Mouse (Mus musculus) liver, embryonic 14.5 days (tissue): ENCODE results near the gene Bicral. TPM values are rescaled to one million over a fixed set of nuclear protein-coding genes. Genes with fewer than 3 reads are reported as not detected.
"Not testable (repeated sequence)": the region's sequence is repeated elsewhere in the genome, so short reads cannot be mapped to it uniquely, and the experiment has no call there.

ENCODE experiments used
- ATAC-seq: fragments of 200-750 bp; cut with Nextera tagmentation; 2 replicates; pipeline ENCODE4 v1.8.0; 2017; ENCODE audit warnings: moderate number of reproducible peaks, mild to moderate bottlenecking, moderate library complexity; ENCODE audit not compliant: insufficient read depth
- DNase-seq, 3 experiments: peaks; one replicate each; pipeline ENCODE4 v3.0.0-alpha.2; 2012 to 2013; ENCODE audit warnings: low read depth in 3 of 3, low spot score in 3 of 3
- H3K27ac ChIP-seq: fragments of 300-500 bp; sonication (generic); 2 replicates; pipeline ENCODE4 v1.5.1; 2014; ENCODE audit warnings: moderate library complexity, mild to moderate bottlenecking, control low read depth, inconsistent platforms
- H3K27me3 ChIP-seq: fragments of 300-500 bp; sonication (generic); 2 replicates; pipeline ENCODE4 v1.6.1; 2014; ENCODE audit warnings: mild to moderate bottlenecking, low read length, moderate library complexity; ENCODE audit not compliant: control insufficient read depth, insufficient read depth
- H3K36me3 ChIP-seq: fragments of 300-500 bp; sonication (generic); replicated peaks from 2 replicates; pipeline ENCODE4 v1.6.1; 2014; ENCODE audit warnings: low read depth; ENCODE audit not compliant: control insufficient read depth, insufficient read depth
- H3K4me1 ChIP-seq, 2 experiments: fragments of 200-500 bp in 1 of 2; fragments of 300-500 bp in 1 of 2; sonication (generic) in 1 of 2; replicated peaks; 2 replicates each; pipeline ENCODE4 v1.6.1; 2012 to 2014; ENCODE audit warnings: antibody characterized with exemption in 1 of 2, inconsistent platforms in 1 of 2, low read length in 1 of 2; ENCODE audit not compliant: control insufficient read depth in 2 of 2, insufficient read depth in 2 of 2
- H3K4me2 ChIP-seq: fragments of 300-500 bp; sonication (generic); 2 replicates; pipeline ENCODE4 v1.6.1; 2014; ENCODE audit warnings: low read depth, mild to moderate bottlenecking, control low read depth, moderate library complexity
- H3K4me3 ChIP-seq, 2 experiments: fragments of 200-500 bp in 1 of 2; fragments of 300-500 bp in 1 of 2; sonication (generic) in 1 of 2; 2 replicates each; pipeline ENCODE4 v1.5.1; 2012 to 2014; ENCODE audit warnings: low read depth in 2 of 2, low read length in 2 of 2, mild to moderate bottlenecking in 2 of 2, control low read depth in 1 of 2, inconsistent platforms in 1 of 2, moderate library complexity in 1 of 2; ENCODE audit not compliant: insufficient read depth in 1 of 2
- H3K9ac ChIP-seq: fragments of 300-500 bp; sonication (generic); replicated peaks from 2 replicates; pipeline ENCODE4 v1.6.1; 2014; ENCODE audit warnings: mild to moderate bottlenecking, control low read depth, moderate library complexity
- H3K9me3 ChIP-seq: fragments of 300-500 bp; sonication (generic); 2 replicates; pipeline ENCODE4 v1.6.1; 2016; ENCODE audit warnings: low read length, mixed read lengths; ENCODE audit not compliant: control insufficient read depth
- CTCF ChIP-seq: IDR thresholded peaks from 2 replicates; pipeline ENCODE4 v1.5.1; 2016; ENCODE audit warnings: antibody characterized with exemption, low read depth, control low read depth
- EP300 ChIP-seq: IDR thresholded peaks from 2 replicates; pipeline ENCODE4 v1.6.1; 2016; ENCODE audit warnings: antibody characterized with exemption, low read depth
- WGBS: fragments of 180-500 bp; shearing (Covaris S2); extraction: QIAGEN DNeasy Blood & Tissue Kit; methylation state at CpG from one replicate; pipeline ENCODE4 v1.1.7; 2014; ENCODE audit not compliant: insufficient replicate concordance; 5-methylcytosine and 5-hydroxymethylcytosine counted together
- polyA plus RNA-seq, 2 experiments: library from polyadenylated mRNA; depleted of rRNA in 1 of 2; stranded (reverse) in 1 of 2; unstranded in 1 of 2; fragments of >200 nt; fragmentation: Nextera tagmentation in 1 of 2; extraction: Ambion mirVana in 1 of 2; gene quantifications; 2 replicates each; pipeline versions ENCODE4 v1.2.1 to v1.2.3; 2012 to 2014

The Bicral gene
- polyA plus RNA-seq, 2 experiments, result 3.0 to 3.4 TPM

GRCm38 (mm10) chr17:46772038-46772403 is 86.3 kb downstream of the Bicral start:
- H3K9ac ChIP-seq, result peak overlapping the region; percentile 85
- no peak for TF ChIP-seq EP300
- no peak for TF ChIP-seq CTCF
- H3K4me3 ChIP-seq, result peak overlapping the region; percentile 86 to 89
- ATAC-seq (no peak), DNase-seq (no peak)
- WGBS, result 6% methylated on average over 5 of the region's 5 CpGs
- peaks cover 24% of the 10 kb centered on the region for H3K36me3 ChIP-seq
- H3K27me3 ChIP-seq, result no peaks in the 10 kb centered on the region
- H3K4me2 ChIP-seq, result peak overlapping the region; percentile 82
- H3K27ac ChIP-seq, result 0 out of 2 replicates have a peak overlapping the region, but pooled peaks have one; percentile 19
- H3K9me3 ChIP-seq, result no peaks in the 10 kb centered on the region
- H3K4me1 ChIP-seq, result peaks cover 0 to 7% of the 10 kb centered on the region in 2 experiments; a peak in 2 of 4 replicates

GRCm38 (mm10) chr17:46771616-46772015 is 86.7 kb downstream of the Bicral start:
- TF ChIP-seq EP300, result no peak
- no peak for TF ChIP-seq CTCF
- Histone ChIP-seq H3K4me3 (peak overlapping the region in 1 of 2 experiments; percentile 86; a peak in 2 of 4 replicates), H3K36me3 (peaks cover 20% of the 10 kb centered on the region), H3K27ac (no peak overlapping the region), H3K27me3 (no peaks in the 10 kb centered on the region), H3K9me3 (no peaks in the 10 kb centered on the region), H3K4me2 (peak overlapping the region; percentile 82), H3K4me1 (peaks cover 0 to 7% of the 10 kb centered on the region in 2 experiments; a peak in 2 of 4 replicates), H3K9ac (peak overlapping the region; percentile 85; the same call in 1 of the 2 replicates)
- ATAC-seq, result no peak
- WGBS, result 58% methylated on average over 17 of the region's 17 CpGs
- no peak for DNase-seq

GRCm38 (mm10) chr17:46771025-46771424 is 87.3 kb downstream of the Bicral start:
- WGBS, result 60% methylated on average over 4 of the region's 4 CpGs
- Histone ChIP-seq H3K9ac (no peak overlapping the region), H3K4me2 (no peak overlapping the region), H3K9me3 (no peaks in the 10 kb centered on the region), H3K36me3 (peaks cover 14% of the 10 kb centered on the region), H3K4me1 (peaks cover 0 to 7% of the 10 kb centered on the region in 2 experiments; a peak in 2 of 4 replicates), H3K4me3 (no peak overlapping the region), H3K27ac (no peak overlapping the region), H3K27me3 (no peaks in the 10 kb centered on the region)
- DNase-seq (no peak), ATAC-seq (no peak)
- TF ChIP-seq CTCF (peak; percentile 36; the same call in 1 of the 2 replicates), EP300 (no peak)

- Histone ChIP-seq H3K27me3 (no peaks in the 10 kb centered on the region), H3K4me1 (peaks cover 0 to 7% of the 10 kb centered on the region in 2 experiments; a peak in 2 of 4 replicates), H3K36me3 (peaks cover 9% of the 10 kb centered on the region), H3K9ac (no peak overlapping the region), H3K4me3 (no peak overlapping the region), H3K9me3 (no peaks in the 10 kb centered on the region), H3K27ac (no peak overlapping the region), H3K4me2 (no peak overlapping the region)
- TF ChIP-seq CTCF (no peak), EP300 (no peak)
- DNase-seq (no peak), ATAC-seq (no peak)
- WGBS, result 79% methylated on average over 11 of the region's 11 CpGs
Observed at GRCm38 (mm10) chr17:46770546-46770945, 87.7 kb downstream of the Bicral start.

- Histone ChIP-seq H3K27ac (no peak overlapping the region), H3K27me3 (no peaks in the 10 kb centered on the region), H3K4me3 (no peak overlapping the region), H3K9ac (no peak overlapping the region), H3K4me1 (peaks cover 0 to 7% of the 10 kb centered on the region in 2 experiments; a peak in 2 of 4 replicates), H3K36me3 (no peaks in the 10 kb centered on the region), H3K4me2 (no peak overlapping the region), H3K9me3 (no peaks in the 10 kb centered on the region)
- TF ChIP-seq CTCF, result no peak
- no peak for TF ChIP-seq EP300
- no peak for DNase-seq
- WGBS, result 43% methylated on average over 8 of the region's 8 CpGs
- no peak for ATAC-seq
Observed at GRCm38 (mm10) chr17:46767868-46768267, 90.4 kb downstream of the Bicral start.

GRCm38 (mm10) chr17:46764916-46765315 is 93.4 kb downstream of the Bicral start:
- 68% methylated on average over 8 of the region's 9 CpGs for WGBS
- not testable (repeated sequence) for H3K27me3 ChIP-seq, H3K4me3 ChIP-seq, ATAC-seq, H3K9me3 ChIP-seq, H3K36me3 ChIP-seq, H3K9ac ChIP-seq, H3K4me1 ChIP-seq, H3K27ac ChIP-seq, H3K4me2 ChIP-seq, DNase-seq
